Mouse (Mus musculus): ENCODE results near the gene Tmcc1. TPM values are rescaled to one million over a fixed set of nuclear protein-coding genes. Genes with fewer than 3 reads are reported as not detected.

Gene Tmcc1
- polyA plus RNA-seq, 1 experiment from 2014 or later, result 9.4 TPM

- Histone ChIP-seq H3K27ac (replicated peaks) (peak overlapping the region; percentile 65), H3K4me2 (replicated peaks; ENCODE audit: low read depth) (no peak overlapping the region), H3K36me3 (ENCODE audit: control insufficient read depth, insufficient read depth, low read length) (no peaks in the 10 kb centered on the region), H3K9me3 (ENCODE audit: control insufficient read depth, low read length) (no peaks in the 10 kb centered on the region), H3K4me3 (ENCODE audit: low read depth, low read length) (no peak overlapping the region), H3K27me3 (ENCODE audit: control insufficient read depth, insufficient read depth, low read length) (no peaks in the 10 kb centered on the region), H3K9ac (ENCODE audit: low read length) (no peak overlapping the region), H3K4me1 (replicated peaks; ENCODE audit: control insufficient read depth, insufficient read depth) (no peaks in the 10 kb centered on the region)
- DNase-seq (ENCODE audit: low spot score), result peak; percentile 74
- peak; percentile 59 for ATAC-seq (ENCODE audit: low FRiP score, low TSS enrichment)
- 28% methylated on average over 9 of the region's 9 CpGs for WGBS
- TF ChIP-seq EP300 (optimal IDR thresholded peaks at IDR 0.05), result no peak
- TF ChIP-seq CTCF (IDR thresholded peaks at IDR 0.05; ENCODE audit: low read depth), result no peak
These were observed 186.6 kb downstream of the Tmcc1 start for GRCm38 (mm10) chr6:116006731-116007130.

DNA sequence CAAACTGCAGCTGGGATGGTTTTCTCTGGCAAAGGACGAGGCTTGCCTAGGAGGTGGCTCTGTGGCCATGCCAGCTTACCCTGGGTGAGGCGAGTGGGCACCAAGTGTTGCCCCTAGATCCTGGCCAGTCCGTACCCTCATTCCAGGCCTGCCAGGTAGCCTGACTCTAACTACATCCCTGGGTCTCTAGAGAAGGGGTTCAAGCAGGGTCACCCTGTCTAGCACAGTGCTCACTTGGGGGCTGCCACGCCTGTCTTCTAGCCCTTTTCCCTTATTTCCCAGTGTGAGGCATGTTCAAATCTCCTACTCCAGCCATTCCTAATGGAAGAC lies 187.4 kb downstream of the Tmcc1 start:
- no peaks in the 10 kb centered on the region for H3K36me3 ChIP-seq (ENCODE audit: control insufficient read depth, insufficient read depth, low read length)
- 80% methylated on average over 4 of the region's 4 CpGs for WGBS
- no peak overlapping the region for H3K4me2 ChIP-seq (replicated peaks; ENCODE audit: low read depth)
- peak overlapping the region; percentile 65; the same call in 1 of the 2 replicates for H3K27ac ChIP-seq (replicated peaks)
- TF ChIP-seq EP300 (optimal IDR thresholded peaks at IDR 0.05) (no peak), CTCF (IDR thresholded peaks at IDR 0.05; ENCODE audit: low read depth) (no peak)
- no peaks in the 10 kb centered on the region for H3K27me3 ChIP-seq (ENCODE audit: control insufficient read depth, insufficient read depth, low read length)
- no peak overlapping the region for H3K9ac ChIP-seq (ENCODE audit: low read length)
- ATAC-seq (ENCODE audit: low FRiP score, low TSS enrichment) (no peak), DNase-seq (ENCODE audit: low spot score) (no peak)
- H3K4me3 ChIP-seq (ENCODE audit: low read depth, low read length), result no peak overlapping the region
- no peaks in the 10 kb centered on the region for H3K9me3 ChIP-seq (ENCODE audit: control insufficient read depth, low read length)
- no peaks in the 10 kb centered on the region for H3K4me1 ChIP-seq (replicated peaks; ENCODE audit: control insufficient read depth, insufficient read depth)

DNA sequence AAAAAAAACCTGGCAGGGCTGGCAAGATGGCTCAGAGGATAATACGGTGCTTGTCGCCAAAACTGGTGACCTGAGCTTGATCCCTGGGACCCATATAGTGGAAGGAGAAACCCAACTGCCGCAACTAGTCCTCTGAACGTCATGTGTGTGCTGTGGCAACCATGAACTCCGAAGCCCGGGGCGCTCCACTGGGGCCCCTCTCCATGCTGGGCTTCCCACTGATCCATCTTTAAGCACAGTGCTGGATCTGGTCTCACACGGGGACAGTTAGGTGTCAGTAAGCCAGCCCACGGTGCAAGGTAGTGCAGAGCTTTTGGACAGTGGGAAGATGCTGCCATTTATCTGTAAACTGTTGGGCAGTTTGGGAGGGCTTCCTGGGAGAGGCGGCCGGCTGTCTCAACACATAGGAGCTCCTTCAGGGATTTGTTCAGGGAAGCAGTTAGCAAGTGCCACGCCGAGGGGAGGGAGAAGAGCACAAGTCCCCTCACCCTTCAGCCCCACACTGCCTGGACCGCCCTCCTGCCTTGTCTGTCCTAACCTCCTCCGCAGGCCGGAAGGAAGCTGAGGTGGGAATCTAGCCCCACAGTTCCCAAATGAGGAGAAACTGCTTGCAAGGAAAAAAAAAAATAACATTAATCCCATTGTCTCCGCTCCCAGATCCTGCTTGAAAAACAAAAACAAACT lies 187.9 kb downstream of the Tmcc1 start:
- Histone ChIP-seq H3K9me3 (ENCODE audit: control insufficient read depth, low read length) (no peaks in the 10 kb centered on the region), H3K36me3 (ENCODE audit: control insufficient read depth, insufficient read depth, low read length) (no peaks in the 10 kb centered on the region), H3K4me3 (ENCODE audit: low read depth, low read length) (no peak overlapping the region), H3K4me1 (replicated peaks; ENCODE audit: control insufficient read depth, insufficient read depth) (no peaks in the 10 kb centered on the region), H3K4me2 (replicated peaks; ENCODE audit: low read depth) (no peak overlapping the region), H3K27ac (replicated peaks) (no peak overlapping the region; the same call in 1 of the 2 replicates), H3K9ac (ENCODE audit: low read length) (no peak overlapping the region), H3K27me3 (ENCODE audit: control insufficient read depth, insufficient read depth, low read length) (no peaks in the 10 kb centered on the region)
- TF ChIP-seq CTCF (IDR thresholded peaks at IDR 0.05; ENCODE audit: low read depth) (no peak), EP300 (optimal IDR thresholded peaks at IDR 0.05) (no peak)
- DNase-seq (ENCODE audit: low spot score) (no peak), ATAC-seq (ENCODE audit: low FRiP score, low TSS enrichment) (no peak)
- 74% methylated on average over 17 of the region's 17 CpGs for WGBS

GRCm38 (mm10) chr6:116004716-116005115 lies 188.6 kb downstream of the Tmcc1 start:
- H3K4me1 ChIP-seq (replicated peaks; ENCODE audit: control insufficient read depth, insufficient read depth), result no peaks in the 10 kb centered on the region
- ATAC-seq (ENCODE audit: low FRiP score, low TSS enrichment), result no peak
- no peak overlapping the region for H3K9ac ChIP-seq (ENCODE audit: low read length)
- H3K9me3 ChIP-seq (ENCODE audit: control insufficient read depth, low read length), result no peaks in the 10 kb centered on the region
- no peak for TF ChIP-seq CTCF (IDR thresholded peaks at IDR 0.05; ENCODE audit: low read depth)
- TF ChIP-seq EP300 (optimal IDR thresholded peaks at IDR 0.05), result no peak
- no peak overlapping the region for H3K4me3 ChIP-seq (ENCODE audit: low read depth, low read length)
- no peak overlapping the region for H3K4me2 ChIP-seq (replicated peaks; ENCODE audit: low read depth)
- H3K27me3 ChIP-seq (ENCODE audit: control insufficient read depth, insufficient read depth, low read length), result no peaks in the 10 kb centered on the region
- H3K36me3 ChIP-seq (ENCODE audit: control insufficient read depth, insufficient read depth, low read length), result no peaks in the 10 kb centered on the region
- peak overlapping the region; percentile 67 for H3K27ac ChIP-seq (replicated peaks)
- DNase-seq (ENCODE audit: low spot score), result no peak
- 92% methylated on average over 6 of the region's 6 CpGs for WGBS

DNA sequence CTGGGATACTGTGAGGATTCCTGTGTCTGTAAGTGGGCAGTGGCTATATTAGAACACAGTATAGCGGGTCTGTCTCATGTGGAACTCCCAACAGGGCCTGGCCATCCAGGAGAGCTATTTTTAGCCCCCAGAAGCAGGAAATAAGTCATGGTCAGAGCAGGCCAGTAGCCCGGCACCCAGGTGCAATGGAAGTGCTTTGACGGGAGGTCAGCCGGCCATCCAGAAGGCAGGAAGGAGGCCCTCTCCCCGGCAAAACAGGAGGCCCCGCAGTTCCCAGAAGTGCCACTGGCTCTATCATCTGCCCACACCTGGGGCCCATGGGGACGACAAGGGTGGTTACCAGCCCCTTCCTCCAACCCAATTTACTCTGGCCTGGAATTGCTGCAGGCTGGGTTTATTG lies 189.2 kb downstream of the Tmcc1 start:
- WGBS, result 58% methylated on average over 7 of the region's 7 CpGs
- no peak for ATAC-seq (ENCODE audit: low FRiP score, low TSS enrichment)
- Histone ChIP-seq H3K36me3 (ENCODE audit: control insufficient read depth, insufficient read depth, low read length) (no peaks in the 10 kb centered on the region), H3K27me3 (ENCODE audit: control insufficient read depth, insufficient read depth, low read length) (no peaks in the 10 kb centered on the region), H3K4me1 (replicated peaks; ENCODE audit: control insufficient read depth, insufficient read depth) (no peaks in the 10 kb centered on the region), H3K9me3 (ENCODE audit: control insufficient read depth, low read length) (no peaks in the 10 kb centered on the region), H3K4me2 (replicated peaks; ENCODE audit: low read depth) (no peak overlapping the region), H3K27ac (replicated peaks) (peak overlapping the region; percentile 67), H3K9ac (ENCODE audit: low read length) (no peak overlapping the region), H3K4me3 (ENCODE audit: low read depth, low read length) (no peak overlapping the region)
- no peak for TF ChIP-seq EP300 (optimal IDR thresholded peaks at IDR 0.05)
- TF ChIP-seq CTCF (IDR thresholded peaks at IDR 0.05; ENCODE audit: low read depth), result no peak
- no peak for DNase-seq (ENCODE audit: low spot score)

- Histone ChIP-seq H3K9me3 (ENCODE audit: control insufficient read depth, low read length) (no peaks in the 10 kb centered on the region), H3K4me3 (ENCODE audit: low read depth, low read length) (no peak overlapping the region), H3K27ac (replicated peaks) (peak overlapping the region; percentile 67), H3K4me2 (replicated peaks; ENCODE audit: low read depth) (no peak overlapping the region), H3K9ac (ENCODE audit: low read length) (no peak overlapping the region), H3K4me1 (replicated peaks; ENCODE audit: control insufficient read depth, insufficient read depth) (no peaks in the 10 kb centered on the region), H3K36me3 (ENCODE audit: control insufficient read depth, insufficient read depth, low read length) (no peaks in the 10 kb centered on the region), H3K27me3 (ENCODE audit: control insufficient read depth, insufficient read depth, low read length) (no peaks in the 10 kb centered on the region)
- TF ChIP-seq EP300 (optimal IDR thresholded peaks at IDR 0.05), result no peak
- no peak for TF ChIP-seq CTCF (IDR thresholded peaks at IDR 0.05; ENCODE audit: low read depth)
- ATAC-seq (ENCODE audit: low FRiP score, low TSS enrichment) (no peak), DNase-seq (ENCODE audit: low spot score) (no peak)
- 58% methylated on average over 5 of the region's 5 CpGs for WGBS
These were observed 189.8 kb downstream of the Tmcc1 start for GRCm38 (mm10) chr6:116003516-116003915.

Data from stomach, postnatal 0 days (tissue).